Mouse (Mus musculus): ENCODE measurements around the gene Sigmar1.
"Not testable (repeated sequence)": the region's sequence is repeated elsewhere in the genome, so short reads cannot be mapped to it uniquely, and the experiment has no call there.

Sigmar1 gene

GRCm38 (mm10) chr4:41755338-41756305 lies at the start of gene Sigmar1:
Gene Sigmar1 (minus strand): TSS chr4:41756157.
- DNase-seq (ENCODE audit: low read depth), result peak; percentile 91

DNA sequence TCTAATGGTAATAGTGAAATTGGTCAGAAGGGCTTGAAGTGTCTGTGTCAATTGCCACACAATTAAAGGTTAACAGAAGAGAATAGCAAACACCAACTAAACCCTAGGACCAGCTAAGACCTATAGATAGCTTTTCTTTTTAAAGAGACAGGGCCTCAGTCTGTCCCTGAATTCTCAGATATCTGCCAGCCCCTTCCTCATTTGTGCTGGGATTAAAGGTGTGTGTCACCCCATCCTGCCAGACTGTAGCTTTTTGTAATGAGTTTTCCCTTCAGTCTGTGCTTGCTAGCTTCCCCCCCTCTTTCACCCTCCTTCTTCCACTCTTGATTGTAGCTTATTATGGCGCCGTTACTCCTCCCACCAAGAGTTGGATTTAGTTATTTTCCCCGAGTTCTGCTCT lies 27.2 kb upstream of the Sigmar1 start:
- not testable (repeated sequence) for DNase-seq (ENCODE audit: low read depth)

DNA sequence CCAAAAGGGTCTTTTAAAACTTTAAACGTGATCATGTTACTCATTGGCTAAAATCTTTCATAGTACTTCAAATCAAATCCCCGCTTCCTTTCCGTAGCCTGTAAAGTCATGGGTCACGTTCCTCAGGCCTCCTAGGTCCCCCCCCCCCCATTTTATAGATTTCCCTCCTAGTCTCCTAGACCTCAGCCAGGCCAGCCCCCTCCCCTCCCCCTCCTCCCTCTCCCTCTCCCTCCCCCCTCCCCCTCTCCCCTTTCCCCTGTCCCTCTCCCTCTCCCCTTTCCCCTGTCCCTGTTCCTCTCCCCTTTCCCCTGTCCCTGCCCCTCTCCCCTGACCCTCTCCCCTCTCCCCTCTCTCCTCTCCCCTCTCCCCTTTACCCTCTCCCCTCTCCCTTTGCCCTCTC lies 26.8 kb upstream of the Sigmar1 start:
- DNase-seq (ENCODE audit: low read depth), result not testable (repeated sequence)

GRCm38 (mm10) chr4:41781748-41782485 lies 26.0 kb upstream of the Sigmar1 start:
- DNase-seq (ENCODE audit: low read depth), result not testable (repeated sequence)

DNA sequence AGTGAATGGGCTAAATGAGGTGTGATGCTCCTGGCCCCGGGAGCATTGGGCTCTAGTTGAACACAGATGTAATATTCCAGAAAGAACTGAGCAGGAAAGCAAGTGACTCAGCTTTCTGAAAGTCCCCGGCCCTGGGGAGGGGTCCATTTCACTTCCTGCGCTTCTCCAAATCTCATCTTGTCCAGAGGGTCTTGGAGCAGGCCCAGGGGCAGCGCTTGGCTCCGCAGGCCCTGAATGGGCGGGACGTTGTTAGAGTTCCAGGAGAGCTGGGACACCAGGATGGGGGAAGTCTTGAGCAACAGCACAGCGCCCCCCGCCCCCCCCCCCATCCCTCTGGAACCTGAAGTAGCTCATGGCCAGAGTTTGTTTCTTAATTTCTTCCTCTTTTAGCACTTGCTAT lies 25.3 kb upstream of the Sigmar1 start:
- DNase-seq (ENCODE audit: low read depth), result not testable (repeated sequence)

- DNase-seq (ENCODE audit: low read depth), result not testable (repeated sequence)
Observed at GRCm38 (mm10) chr4:41775840-41776239, 19.9 kb upstream of the Sigmar1 start.

DNA sequence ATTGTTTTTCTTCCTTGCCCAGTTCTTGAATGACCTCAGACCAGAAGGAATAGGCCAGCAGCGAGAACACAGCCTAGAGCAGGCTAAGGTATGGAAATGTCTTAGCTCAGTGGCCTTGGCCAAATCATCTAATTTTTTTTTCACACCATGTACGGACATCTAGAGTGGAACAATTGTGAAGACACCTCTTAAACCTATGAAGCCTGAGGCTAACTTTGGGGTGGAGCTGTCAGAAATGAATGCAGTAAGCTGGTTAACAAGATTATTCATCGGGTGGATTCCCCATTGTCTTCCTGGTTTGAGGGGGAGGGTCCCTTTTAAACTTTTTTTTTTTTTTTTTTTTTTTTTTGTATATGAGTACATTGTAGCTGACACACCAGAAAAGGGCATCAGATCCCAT lies 18.5 kb upstream of the Sigmar1 start:
- not testable (repeated sequence) for DNase-seq (ENCODE audit: low read depth)

GRCm38 (mm10) chr4:41774002-41774401 lies 18.0 kb upstream of the Sigmar1 start, which contains the start of gene Ccl27a:
Gene Ccl27a (minus strand): TSS chr4:41774247.
- DNase-seq (ENCODE audit: low read depth), result peak; percentile 79

- peak; percentile 69 for DNase-seq (ENCODE audit: low read depth)
Observed at GRCm38 (mm10) chr4:41773502-41773901, 17.5 kb upstream of the Sigmar1 start.

DNA sequence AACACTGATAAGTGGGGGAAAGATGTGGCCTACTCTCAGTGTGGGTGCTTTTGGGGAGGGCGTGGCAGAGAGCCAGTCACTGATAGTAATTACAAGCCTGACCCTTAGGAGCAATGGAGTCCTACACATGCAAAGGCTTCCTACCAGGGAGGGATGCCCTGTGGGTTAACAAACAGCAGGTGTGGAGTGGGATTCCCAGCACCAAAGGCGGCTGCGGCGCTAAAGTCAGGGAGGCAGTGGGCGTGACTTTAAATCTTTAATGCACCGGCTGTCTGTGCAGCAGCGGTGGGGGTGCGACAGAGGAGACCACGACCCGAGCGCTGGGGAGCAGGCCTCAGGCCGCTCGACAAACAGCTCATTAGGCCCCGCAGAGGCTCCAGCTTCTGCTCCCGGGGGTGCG lies 17.0 kb upstream of the Sigmar1 start:
- DNase-seq (ENCODE audit: low read depth), result peak; percentile 20

- not testable (repeated sequence) for DNase-seq (ENCODE audit: low read depth)
Observed at GRCm38 (mm10) chr4:41767301-41767700, 11.3 kb upstream of the Sigmar1 start.

DNA sequence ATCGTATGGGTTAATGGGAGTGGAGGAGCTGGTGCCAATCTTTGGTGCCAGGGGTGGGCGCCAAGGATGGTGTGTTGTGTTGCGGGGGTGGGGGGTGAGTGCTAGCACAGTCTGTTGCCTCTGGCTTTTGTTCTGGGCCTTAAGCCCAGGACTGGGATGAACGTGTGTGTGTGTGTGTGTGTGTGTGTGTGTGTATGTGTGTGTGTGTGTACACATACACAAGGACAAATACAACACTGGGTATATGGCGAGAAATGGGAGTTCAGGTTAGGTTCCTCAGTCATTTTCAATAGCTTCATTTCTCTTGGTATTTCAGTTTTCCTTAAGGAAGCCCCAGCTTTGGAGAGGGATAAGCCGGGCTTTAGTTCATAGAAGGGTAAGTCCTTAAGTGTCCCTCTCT lies 7.2 kb upstream of the Sigmar1 start:
- DNase-seq (ENCODE audit: low read depth), result not testable (repeated sequence)

DNA sequence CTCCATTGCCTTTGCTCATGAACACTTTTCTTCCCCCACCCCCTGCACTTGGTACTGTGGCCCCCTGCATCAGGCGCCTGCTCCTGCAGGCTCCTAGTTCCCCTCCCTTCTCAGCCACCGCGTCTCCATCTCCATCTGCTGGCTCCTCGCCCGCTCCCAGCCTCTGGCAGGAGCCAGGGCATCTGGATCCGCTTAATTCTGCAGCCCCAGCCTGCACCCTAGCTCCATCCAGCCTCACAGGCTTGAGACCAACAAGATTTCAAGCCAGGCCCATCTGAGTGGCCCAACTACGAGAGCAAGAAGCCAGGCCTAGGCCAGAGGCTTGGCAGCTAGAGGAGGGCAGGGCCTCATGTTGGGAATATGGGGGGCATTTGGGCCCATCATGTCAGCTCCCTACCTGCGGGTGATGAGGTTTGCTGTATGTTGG lies 6.7 kb upstream of the Sigmar1 start:
- DNase-seq (ENCODE audit: low read depth), result peak; percentile 97

GRCm38 (mm10) chr4:41762099-41762687 lies 6.2 kb upstream of the Sigmar1 start:
- DNase-seq (ENCODE audit: low read depth), result peak; percentile 67

- DNase-seq (ENCODE audit: low read depth), result peak; percentile 53
Observed at GRCm38 (mm10) chr4:41761680-41762079, 5.7 kb upstream of the Sigmar1 start.

- no peak for DNase-seq (ENCODE audit: low read depth)
Observed at GRCm38 (mm10) chr4:41760911-41761310, 5.0 kb upstream of the Sigmar1 start.

- peak; percentile 93 for DNase-seq (ENCODE audit: low read depth)
Observed at GRCm38 (mm10) chr4:41760288-41760721, 4.3 kb upstream of the Sigmar1 start.

DNA sequence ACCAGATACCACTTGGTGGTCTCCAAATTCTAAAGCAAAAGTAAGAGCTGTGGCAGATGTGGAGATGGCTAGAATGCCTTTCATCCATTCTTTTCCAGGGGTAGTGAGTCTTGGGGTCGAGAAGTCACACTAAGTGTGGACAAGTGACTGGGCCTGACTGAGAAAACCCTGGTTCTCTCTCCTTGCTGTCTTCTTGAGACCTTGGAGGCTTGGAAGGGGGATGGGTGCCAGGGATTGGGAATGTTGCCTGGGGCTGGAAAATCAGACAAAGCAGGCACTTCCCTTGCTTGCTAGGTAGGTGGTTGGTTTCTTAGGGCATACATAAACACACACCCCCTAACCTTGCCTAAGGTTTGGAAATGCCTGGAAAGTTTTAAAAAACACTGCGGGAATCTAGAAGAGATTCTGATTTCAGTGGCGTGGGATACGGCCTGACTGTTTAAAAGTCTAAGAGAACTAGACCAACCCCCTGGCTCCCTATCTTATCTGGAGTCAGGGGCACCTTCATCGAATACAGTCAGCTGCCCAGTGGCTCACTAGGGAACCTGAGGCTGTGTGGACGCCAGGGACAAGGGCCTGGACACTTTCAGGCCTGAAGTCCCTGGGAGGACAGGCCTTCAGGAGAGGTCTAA lies 3.8 kb upstream of the Sigmar1 start:
- DNase-seq (ENCODE audit: low read depth), result no peak

DNA sequence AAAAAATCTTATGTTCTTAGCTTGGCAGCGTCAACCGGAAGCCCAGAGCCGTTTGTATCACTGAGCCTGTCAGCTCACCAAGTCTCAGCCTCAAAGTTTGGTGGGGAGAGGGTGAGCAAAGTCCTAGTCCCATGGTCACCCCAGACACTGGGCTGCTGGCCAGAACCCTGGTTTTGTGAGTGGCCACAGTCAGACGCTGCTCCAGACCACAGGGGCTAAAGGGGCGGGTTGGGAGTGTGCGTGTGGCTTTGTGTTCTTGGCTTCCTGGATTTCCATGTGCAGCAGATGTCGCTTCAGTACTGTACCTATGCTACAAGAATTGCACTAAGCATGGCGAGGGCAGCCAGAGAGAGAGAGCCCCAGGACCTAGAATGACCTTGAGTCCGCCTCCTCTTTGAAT lies 3.2 kb upstream of the Sigmar1 start:
- no peak for DNase-seq (ENCODE audit: low read depth)

DNA sequence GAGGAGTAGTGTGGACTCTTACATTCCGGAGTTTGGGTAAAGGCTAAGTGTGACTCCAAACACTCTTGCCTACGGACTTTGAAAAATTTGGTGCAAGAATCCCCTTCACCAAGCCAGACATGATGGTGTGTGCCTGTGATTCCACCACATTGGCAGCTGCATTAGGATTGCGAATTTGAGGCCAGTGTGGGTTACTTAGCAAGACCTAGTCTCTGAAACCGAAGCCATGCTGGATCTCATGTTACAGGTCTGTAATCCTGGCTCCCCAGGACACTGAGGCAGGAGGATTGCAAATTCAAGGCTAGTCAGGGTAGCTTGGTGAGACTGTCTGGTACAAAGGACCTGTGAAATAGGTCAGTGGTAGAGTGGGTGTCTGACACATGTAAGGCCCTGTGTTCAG lies 2.7 kb upstream of the Sigmar1 start:
- no peak for DNase-seq (ENCODE audit: low read depth)

- no peak for DNase-seq (ENCODE audit: low read depth)
Observed at GRCm38 (mm10) chr4:41758021-41758420, 2.1 kb upstream of the Sigmar1 start.

DNA sequence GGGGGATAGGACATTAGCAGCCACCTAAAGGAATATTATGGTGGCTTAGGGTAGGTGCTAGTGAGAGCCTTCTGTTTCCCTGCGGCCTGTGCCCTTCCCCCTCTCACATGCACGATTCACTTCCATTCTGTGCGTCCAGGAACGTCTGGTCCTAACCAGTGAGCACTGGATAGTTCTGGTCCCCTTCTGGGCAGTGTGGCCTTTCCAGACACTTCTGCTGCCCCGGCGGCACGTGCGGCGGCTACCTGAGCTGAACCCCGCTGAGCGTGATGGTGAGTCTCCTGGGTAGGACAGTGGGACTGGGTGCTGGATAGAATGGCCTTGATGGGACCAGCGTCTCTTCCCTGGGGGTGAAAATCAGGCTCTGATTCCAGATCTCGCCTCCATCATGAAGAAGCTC lies 1.4 kb upstream of the Sigmar1 start:
- DNase-seq (ENCODE audit: low read depth), result no peak

All from NIH3T3 (cell line).